Mouse (Mus musculus): ENCODE results near the gene Tmem30c.
"Not testable (repeated sequence)": the region's sequence is repeated elsewhere in the genome, so short reads cannot be mapped to it uniquely, and the experiment has no call there.

Gene Tmem30c

DNA sequence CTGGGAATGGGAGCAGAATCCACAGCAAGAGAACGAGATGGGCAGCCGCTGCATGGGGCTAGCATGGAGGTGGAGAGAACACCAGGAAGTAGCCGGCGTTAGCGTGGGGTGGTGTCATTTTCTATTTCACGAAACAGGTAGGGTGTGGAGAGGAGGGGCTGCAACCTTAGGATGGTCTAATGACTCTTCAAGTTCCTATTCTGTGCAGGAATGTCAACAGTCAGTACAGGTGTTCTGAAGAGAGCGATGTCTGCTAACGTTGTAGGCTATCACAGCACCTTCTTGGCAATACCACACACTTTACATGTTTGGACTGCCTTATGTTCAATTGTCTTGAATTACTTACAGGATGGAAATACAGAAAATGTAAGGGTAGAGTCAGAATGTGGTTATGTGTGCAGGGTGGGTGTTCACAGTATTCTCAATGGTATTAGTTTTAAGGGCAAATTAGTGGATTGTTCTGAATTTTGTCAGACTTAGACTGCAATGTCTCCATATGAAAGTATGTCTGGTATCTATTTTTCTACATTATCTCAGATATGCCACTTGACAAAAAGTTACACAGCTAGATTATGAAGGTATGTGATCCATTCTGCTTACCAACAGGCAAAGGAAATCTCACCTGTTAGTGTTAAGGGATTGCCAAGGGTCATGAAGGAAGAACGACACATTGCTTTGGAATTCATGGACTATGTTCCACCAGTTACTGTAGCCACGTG lies 2.7 kb upstream of the Tmem30c start:
- no peak for DNase-seq

DNA sequence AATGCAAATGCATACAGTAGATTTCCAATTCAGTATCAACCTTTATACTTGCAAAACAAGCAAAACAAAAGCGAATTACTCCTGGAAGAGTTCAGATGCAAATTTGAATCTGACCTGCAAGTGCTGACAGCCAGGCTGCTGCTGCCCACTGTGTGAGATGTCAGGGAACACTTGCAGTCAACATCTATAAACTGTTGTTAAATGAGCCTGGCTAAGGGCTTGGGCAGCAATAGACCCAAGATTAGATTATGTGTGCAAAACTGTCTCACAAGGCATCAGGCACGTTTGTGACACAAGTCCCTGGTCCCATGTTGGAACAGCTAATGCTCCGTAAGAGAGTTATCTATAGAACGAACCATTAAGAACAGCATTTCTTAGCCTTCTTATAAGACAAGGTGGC lies 369 bp downstream of the Tmem30c start:
- no peak for DNase-seq

DNA sequence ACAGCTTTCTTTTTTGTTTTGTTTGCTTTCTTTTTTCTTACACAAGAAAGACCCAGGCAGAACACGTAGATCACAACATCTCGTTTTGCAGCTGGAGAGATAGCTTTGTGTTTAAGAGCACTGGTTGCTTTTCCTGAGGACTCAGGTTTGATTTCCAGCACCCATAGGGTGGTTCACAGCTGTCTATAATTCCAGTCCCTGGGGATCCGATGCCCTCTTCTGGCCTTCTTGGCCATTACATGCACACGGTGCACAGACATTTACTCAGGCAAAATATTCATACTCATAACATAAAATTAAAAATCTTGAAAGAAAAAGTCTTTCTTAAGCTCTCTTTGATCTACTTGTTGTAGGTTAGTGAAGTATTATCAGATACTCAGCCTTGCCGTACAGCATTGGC lies 969 bp downstream of the Tmem30c start:
- DNase-seq: no peak

DNA sequence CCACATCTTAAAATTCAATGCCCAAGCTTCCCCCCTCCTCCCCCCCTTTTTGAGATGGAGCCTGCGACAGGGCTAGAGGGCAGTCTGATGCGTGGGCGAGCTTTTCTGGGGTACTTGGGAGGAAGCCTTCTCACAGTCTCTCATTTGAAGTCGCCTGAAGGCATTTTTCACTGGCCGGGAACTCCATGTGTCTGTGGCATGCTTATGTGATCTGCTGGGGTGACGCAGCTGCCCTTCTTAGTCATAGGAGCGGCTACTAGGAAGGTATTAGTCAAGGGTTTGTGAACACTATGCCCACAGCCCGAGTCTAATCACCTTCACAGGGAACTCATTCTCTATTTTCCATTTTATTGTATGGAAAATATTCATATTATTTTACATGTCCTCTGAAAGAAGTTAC lies 11.2 kb downstream of the Tmem30c start:
- DNase-seq: no peak

DNA sequence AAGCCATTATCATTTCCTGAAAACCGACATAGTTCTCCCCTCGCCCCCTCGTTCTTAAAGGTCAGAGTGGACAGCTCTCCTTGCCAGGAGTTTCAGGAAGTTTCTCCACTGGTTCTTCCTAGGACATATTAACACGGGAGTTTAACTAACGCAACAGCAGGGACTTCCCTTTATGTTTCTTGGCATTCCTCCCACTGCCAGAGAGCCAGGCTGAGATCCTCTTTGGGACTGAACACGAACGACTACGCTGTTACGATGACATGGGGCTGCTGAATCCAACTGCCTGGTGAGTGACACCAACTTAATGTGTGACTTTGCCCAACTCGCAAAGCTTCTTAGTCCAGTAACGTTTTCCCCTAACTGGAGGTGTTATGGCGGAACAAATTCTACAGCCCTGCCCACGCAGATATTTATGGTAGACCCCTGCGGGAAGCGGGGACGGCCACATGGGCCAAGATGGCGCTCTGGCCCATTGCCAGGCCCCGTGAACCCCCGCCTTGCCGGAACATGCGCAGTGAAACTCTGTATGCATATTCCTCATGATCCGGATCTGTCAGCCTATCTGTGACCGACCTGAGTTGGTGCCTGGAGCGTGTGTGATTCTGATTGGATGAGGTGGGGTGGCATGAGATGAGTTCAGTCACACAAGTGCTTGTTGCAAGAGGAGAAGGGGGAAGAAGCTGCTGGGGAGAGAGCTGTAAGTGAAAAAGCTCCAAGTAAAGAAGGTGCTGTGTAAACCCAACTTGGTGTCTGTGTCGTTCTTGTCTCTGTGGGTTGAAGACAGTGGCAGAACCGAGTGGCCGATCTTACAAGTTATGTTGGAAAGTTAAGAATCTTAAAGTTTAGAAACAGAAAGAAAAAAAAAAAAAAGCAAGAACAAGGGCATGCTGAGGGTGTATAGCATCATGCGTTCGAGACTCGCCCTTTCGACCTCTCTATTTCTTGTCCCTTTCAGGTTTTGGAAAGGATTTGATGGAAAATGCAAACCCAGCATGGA lies 12.1 kb downstream of the Tmem30c start:
- DNase-seq: no peak

DNA sequence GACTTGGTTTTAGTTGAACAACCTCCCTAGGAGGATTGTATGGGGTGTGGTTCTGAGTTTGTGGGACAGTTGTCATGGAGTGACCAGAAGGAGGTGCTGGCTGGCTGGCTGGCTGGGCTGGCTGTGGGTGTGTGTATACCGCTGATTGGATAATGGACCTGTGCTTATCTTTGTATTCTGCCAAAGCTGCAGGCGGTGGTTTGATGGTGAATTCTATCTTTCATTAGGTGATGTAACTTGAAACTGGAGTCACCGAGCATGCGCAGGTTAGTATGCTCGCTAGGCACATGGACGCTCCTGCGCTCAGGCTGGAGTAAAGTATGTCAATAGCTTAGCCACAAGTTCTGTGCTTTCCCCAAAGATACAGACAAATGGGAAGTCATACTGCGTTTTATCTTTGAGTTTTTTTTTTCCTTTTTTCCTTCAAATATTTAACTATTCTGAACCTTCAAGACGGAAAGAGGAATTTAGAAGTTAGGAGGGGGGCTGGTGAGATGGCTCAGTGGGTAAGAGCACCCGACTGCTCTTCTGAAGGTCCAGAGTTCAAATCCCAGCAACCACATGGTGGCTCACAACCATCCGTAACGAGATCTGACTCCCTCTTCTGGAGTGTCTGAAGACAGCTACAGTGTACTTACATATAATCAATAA lies 13.6 kb downstream of the Tmem30c start:
- no peak for DNase-seq

DNA sequence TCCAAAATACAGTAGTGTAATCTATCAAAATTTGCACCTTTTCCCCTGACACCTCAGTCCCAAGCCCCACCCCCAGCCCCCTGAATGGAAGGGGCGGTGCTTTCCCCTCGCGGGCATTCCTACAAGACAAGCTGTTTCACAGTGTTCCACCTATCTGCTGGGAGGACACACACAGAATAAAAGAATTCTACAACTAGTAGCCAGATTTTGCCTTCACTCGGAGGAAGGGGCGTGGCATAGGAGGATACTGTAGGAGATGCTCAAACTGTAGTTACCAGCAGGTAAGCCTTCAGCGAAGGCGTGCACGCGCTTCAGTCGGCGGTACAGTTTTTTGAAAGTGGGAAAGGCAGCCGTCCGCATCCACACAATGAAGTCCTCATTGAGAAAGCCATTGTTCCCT lies 22.9 kb downstream of the Tmem30c start:
- DNase-seq: no peak

DNA sequence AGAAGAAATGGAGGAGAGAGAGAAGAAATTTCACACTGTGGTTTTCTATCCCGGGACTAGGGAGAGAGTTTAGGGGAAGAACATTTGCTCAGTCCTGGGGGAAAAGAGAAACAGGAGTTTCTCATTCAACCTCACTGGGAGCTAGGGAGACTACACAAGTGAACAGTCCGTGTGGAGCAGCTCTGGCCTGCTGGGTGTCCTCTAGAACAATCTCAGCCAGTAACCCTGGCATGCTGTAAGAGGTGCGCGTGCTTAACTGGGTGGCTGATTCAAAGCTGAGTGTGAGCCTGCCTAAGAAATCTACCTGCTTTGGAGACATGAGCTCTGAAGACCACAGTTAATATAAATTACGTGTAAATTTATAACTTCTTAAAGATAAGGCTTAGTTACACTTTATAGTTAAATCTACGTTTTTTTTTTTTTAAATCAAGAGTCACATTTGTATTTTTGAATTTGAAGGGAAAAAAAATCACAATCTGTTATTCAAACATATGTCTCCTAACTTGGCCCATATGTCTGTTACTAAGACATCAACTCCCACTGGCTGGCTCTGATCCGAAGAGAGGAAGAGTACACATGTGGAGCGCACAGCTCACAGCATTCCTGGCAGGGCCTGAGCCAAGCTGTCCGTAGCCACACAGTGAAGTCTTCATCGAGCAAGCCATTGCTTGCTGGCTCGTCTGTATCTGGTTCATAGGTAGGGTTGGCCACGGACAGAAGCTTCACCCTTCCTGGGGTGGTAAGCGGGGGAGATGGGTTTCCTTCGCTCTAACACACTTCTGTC lies 24.4 kb downstream of the Tmem30c start:
- DNase-seq: no peak

DNA sequence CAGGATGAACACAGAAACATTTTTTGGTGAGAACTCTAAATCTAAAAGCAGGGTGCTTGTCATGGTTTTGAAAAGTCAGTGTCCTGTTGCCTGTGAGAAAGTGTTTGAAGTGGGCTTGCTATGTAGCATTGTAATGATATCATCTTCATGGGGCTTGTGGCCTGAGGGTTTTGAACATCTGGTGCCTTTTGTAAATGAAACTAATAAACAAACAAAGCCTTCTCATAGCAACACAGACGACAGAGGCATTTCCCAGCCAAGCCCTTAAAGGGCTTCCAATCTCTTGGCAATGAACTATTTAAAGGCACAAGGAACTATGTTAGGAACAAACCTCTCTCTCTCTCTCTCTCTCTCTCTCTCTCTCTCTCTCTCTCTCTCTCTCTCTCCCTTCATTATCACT lies 25.6 kb downstream of the Tmem30c start:
- DNase-seq: no peak

DNA sequence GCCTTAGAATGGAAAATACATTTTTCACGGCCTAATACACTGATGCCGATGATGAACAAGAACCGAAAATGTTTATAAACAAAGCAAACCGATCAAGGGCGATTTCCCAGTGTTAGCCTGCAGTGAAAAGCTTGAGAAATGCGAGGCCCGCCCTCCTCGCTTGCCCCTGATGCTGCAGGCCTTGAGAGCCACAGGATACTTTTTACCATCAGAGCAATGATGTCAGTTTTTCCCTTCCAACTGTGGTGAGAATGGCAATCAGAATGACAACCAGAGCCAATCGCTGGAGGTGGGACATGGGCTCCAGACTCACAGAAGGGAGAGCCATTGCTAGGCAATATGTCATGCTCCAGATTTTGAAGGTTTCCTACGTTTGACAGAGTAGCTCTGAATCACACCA lies 32.5 kb downstream of the Tmem30c start:
- no peak for DNase-seq

DNA sequence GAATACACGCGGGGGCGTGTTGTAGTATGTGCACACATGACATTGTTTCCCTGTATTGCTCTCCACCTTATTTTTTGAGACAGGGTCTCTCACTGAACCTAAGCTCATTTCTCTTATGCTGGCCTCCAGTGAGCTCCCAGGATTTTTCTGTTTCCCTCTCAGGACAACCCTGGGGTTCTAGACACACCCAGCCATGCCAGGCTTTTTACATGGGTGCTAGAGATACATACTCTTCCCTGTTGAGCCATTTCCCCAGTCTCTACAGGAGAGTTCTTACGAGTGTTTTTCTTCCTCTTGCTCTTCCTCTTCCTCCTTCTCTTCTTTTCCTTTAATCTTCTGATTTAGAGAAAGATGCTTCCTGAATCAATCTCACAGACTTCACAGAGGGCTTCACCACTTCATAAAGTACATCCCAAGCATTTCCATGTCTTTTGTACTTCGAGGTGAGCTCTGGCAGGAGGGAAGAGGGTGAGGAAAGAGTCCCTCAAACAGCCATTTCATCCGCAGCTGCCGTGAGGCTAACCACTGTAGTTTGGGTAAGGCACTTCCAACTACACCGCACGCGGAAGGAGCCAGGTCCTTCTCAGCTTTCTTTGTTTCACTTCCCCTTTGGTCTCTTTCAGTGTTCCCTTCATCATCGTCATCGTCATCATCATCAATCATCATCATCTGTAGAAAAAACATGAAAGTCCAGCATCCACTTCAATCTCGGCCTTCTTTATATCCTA lies 33.1 kb downstream of the Tmem30c start:
- DNase-seq: no peak

DNA sequence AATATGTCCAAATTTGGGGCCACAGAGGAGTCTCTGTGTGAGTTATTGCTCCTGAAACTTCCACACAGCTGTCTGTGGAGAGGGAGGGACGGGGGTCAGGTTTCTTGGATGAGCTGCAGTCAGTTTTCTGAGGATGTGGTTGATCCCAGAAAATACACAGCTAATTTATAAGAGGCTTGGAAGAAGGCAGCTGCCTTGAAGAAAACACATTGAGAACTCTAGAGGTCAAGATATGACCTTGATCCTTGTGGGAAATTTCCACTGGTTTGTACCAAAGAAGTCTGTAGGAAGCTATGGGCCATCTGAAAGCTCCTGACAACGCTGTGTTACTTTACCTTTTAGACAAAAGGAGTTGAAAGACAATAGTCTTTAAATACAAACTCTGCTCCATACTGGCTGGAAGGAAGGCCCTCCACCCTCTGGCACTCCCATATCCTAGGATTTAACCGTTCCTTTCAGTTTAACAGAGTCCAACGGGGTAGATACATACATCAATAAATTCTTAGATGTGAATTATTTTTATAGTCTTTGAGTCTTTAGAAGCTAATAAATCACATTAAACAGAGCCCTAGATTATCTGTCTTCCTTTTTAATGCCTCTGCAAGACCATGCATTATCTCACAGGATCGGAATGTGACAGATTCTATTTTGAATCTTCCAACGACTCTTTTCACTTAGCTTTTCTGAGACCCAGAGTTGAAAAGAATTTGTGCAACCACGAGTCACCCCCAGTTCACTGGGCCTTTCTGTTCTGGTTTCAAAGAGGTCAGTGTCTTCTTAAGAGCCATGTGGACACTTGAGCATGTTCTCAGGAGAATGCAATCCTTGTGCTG lies 40.9 kb downstream of the Tmem30c start:
- peak; percentile 35 for DNase-seq

DNA sequence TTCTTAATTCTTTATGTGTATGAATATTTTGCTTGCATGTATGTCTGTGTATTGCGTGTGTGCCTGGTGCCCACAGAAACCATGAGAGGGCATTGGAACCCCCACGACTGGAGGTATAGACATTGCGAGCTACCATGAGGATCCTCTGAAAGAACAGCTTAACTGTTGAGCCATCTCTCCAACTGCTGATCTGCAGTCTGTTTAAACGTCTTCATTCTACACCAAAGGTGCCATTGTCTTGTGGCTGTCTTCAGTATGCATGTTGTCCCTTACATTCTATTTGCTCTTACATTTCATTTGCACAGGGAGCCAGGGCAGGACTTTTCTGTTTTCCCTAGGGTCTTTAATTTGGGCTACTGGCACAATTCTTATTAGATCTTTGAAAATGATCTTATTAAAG lies 41.7 kb downstream of the Tmem30c start:
- no peak for DNase-seq

DNA sequence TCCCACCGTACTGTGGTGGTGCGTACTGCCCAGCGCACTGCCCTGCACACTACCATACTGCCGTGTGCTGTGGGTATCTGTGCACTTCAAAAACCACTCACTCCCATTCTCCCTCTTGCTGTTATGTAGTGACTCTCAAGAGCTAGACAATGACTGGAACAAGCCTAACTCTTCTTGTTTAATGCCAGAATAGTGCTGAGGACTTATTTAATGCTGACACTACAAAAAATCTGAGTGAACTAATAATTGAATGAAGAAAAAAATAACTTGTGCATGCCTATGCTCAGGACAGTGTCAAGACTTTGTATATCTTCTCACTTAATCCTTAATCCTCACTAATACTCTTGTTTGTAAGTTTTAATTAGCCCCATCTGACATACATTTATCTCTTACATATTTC lies 45.2 kb downstream of the Tmem30c start:
- no peak for DNase-seq

DNA sequence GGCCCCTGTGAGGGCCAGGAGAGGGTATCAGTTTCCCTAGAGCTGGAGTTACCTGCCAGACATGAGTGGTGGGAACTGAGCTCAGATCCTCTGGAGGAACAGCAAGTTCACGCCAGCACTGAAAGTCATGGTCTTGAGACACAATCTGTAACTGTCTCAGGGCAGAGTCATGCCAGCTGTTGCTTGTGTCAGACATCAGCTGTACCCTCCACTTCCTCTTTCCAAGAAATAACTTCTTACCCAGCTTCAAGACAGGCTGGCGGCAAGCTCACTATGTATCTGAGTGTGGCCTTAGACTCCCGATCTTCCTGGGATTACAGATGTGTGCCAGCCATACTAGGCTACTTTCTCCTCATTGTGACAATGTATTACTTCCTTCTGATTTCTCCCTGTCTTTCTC lies 46.1 kb downstream of the Tmem30c start:
- no peak for DNase-seq

DNA sequence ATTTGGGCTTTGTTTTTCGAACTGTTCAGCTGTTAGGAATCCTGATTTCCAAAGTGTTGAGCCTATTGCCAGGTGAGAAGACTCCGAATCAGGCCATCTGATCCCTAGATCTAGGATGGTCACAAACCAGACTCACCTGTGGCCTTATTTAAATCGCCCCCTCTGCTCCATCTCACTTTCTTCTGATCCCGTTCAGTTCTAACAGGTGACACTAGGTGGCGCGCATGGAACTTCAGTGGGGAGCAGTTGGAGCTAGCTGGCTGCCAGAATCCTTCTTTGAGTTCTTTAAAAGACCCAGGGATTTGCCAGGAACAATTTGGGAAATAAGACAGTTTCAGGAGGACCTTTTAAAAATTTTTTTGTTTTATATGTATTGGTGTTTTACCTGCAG lies 48.8 kb downstream of the Tmem30c start:
- peak; percentile 44 for DNase-seq

DNA sequence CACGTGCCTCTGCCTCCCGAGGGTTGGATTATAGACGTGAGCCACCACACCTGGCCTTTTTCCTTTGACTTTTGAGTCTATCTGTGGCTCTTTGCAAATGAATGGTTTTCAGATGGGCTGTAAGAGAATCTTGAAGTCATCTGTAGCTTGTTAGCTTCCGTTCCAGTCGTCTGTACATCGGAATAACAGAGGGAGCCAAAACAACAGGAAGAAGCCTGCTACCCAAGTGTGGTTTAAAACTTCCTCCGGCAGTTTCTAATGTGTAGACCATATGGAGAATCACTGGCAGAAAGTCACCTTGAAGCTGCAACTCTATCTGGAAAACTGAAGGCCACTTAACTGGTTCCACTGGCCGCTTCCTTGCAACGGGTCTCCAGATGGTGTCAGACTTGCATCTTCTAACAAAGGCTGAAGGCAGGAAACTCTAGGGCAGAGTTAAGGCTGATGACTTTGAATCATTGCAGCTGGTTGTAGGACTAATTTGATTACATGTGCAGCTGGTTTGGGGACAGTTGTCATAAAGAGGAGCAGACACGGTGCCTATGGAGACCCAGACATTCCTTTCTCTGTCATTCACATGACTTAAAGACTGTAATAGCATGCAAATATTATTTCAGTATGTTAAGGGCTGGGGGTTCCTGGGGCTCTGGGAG lies 49.3 kb downstream of the Tmem30c start:
- no peak for DNase-seq

DNA sequence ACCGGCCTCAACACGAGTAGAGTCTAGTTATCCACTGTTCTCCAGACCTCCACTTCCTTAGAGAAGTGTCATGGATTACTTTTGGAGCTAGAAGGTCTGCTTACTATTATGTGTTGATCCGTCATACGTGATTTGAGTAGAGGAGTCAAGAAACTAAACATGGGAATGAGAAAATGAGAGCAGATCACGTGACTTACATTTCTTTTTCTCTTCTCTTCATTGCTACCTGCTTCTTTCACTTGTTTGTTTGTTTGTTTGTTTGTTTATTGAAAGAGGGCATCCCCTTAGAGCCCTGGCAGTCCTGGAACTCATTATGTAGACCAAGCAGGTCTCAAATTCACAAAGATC lies 49.8 kb downstream of the Tmem30c start:
- no peak for DNase-seq

DNA sequence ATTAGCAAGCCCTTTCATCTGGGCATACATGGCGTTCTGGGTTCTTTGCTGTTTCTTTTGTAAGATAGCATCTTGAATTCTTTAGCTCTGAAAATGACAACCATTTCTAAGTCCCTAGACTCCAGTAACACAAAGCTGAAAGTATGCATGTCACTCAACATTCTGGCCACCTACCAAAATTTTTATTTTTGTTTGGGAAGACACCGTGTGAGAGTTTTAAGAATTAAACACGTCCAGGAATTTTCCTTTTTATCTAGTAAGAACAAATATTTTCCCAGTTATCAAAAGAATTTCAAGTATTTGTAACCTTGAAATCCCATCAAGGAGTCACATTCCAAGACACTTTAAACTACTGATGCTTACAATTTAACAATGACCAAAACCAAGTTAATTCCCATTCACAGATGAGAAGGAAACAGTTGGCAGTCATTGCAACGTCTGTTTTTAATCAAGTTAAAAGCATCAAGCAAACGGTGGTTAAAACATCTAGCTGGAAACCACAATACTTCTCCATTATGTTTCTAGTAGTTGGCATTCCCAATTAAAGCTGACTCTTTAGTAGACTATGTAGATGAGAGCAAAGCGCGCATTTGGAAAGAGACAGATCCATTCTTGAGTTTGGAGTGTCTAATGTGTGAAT lies 56.7 kb downstream of the Tmem30c start:
- DNase-seq: no peak

DNA sequence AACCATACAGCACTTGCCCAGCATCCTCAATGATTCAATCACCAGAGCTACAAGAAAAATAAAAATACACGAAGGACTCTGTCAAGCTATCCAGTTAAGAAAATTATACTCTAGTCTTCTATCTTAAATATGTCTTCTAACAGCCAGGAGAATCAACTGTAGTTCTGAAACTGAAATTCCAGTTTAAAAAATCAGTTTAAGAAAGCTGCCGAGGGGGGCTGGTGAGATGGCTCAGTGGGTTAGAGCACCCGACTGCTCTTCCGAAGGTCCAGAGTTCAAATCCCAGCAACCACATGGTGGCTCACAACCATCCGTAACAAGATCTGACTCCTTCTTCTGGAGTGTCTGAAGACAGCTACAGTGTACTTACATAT lies 60.7 kb downstream of the Tmem30c start:
- not testable (repeated sequence) for DNase-seq

All from kidney, adult 11 months (tissue).